Mouse (Mus musculus) myocyte (in vitro differentiated cells): ENCODE results near the gene Anpep. TPM values are rescaled to one million over a fixed set of nuclear protein-coding genes. Genes with fewer than 3 reads are reported as not detected.

Experiments used
- H3K27me3 ChIP-seq: one replicate; pipeline ENCODE4 v1.6.1; 2011; ENCODE audit not compliant: control insufficient read depth, insufficient read depth, insufficient read length
- H3K36me3 ChIP-seq: one replicate; pipeline ENCODE4 v1.6.1; 2011; ENCODE audit not compliant: control insufficient read depth, insufficient read depth
- H3K4me2 ChIP-seq: one replicate; pipeline ENCODE4 v1.6.1; 2011; ENCODE audit warnings: low read depth, control low read depth
- H3K4me3 ChIP-seq: one replicate; pipeline ENCODE4 v1.5.1; 2011; ENCODE audit warnings: mild to moderate bottlenecking, control low read depth, moderate library complexity
- H3K79me2 ChIP-seq: one replicate; pipeline ENCODE4 v1.6.1; 2011; ENCODE audit not compliant: control insufficient read depth, insufficient read depth
- H3ac ChIP-seq: one replicate; pipeline ENCODE4 v1.6.1; 2011; ENCODE audit not compliant: control insufficient read depth, insufficient read length
- CEBPB ChIP-seq: IDR thresholded peaks from 2 replicates; pipeline ENCODE4 v1.6.1; 2011; ENCODE audit warnings: mild to moderate bottlenecking, moderate library complexity; ENCODE audit not compliant: poor library complexity, insufficient read depth, severe bottlenecking
- E2F4 ChIP-seq: IDR thresholded peaks from one replicate; pipeline ENCODE4 v1.6.1; 2011; ENCODE audit warnings: mild to moderate bottlenecking, control low read depth, moderate library complexity; ENCODE audit not compliant: insufficient read depth
- MAX ChIP-seq: IDR thresholded peaks from one replicate; pipeline ENCODE4 v1.6.1; 2011; ENCODE audit warnings: low read depth, mild to moderate bottlenecking, control low read depth
- MYOD1 ChIP-seq, 3 experiments: IDR thresholded peaks; one replicate each; pipeline ENCODE4 v1.6.1; 2011; ENCODE audit warnings: control low read depth in 2 of 3, low read depth in 2 of 3, mild to moderate bottlenecking in 2 of 3, moderate library complexity in 1 of 3; ENCODE audit not compliant: insufficient read length in 2 of 3, control insufficient read depth in 1 of 3
- MYOG ChIP-seq, 3 experiments: IDR thresholded peaks; one replicate each; pipeline ENCODE4 v1.6.1; 2011; ENCODE audit warnings: control low read depth in 2 of 3, low read depth in 2 of 3, mild to moderate bottlenecking in 2 of 3; ENCODE audit not compliant: insufficient read length in 2 of 3, control insufficient read depth in 1 of 3, insufficient read depth in 1 of 3
- POLR2A ChIP-seq: IDR thresholded peaks from one replicate; pipeline ENCODE4 v1.6.1; 2011; ENCODE audit warnings: low read depth, mild to moderate bottlenecking, control low read depth, moderate library complexity; ENCODE audit not compliant: insufficient read length
- POLR2AphosphoS2 ChIP-seq: IDR thresholded peaks from one replicate; pipeline ENCODE4 v1.6.1; 2011; ENCODE audit warnings: low read depth, control low read depth; ENCODE audit not compliant: insufficient read length
- REST ChIP-seq: IDR thresholded peaks from one replicate; pipeline ENCODE4 v1.6.1; 2011; ENCODE audit warnings: mild to moderate bottlenecking, control low read depth, moderate library complexity; ENCODE audit not compliant: insufficient read depth, insufficient read length
- SRF ChIP-seq: IDR thresholded peaks from one replicate; pipeline ENCODE4 v1.6.1; 2011; ENCODE audit warnings: low read depth; ENCODE audit not compliant: control insufficient read depth, insufficient read length
- TCF12 ChIP-seq: IDR thresholded peaks from one replicate; pipeline ENCODE4 v1.6.1; 2011; ENCODE audit warnings: mild to moderate bottlenecking, control low read depth; ENCODE audit not compliant: poor library complexity, insufficient read depth, severe bottlenecking
- TCF3 ChIP-seq: IDR thresholded peaks from one replicate; pipeline ENCODE4 v1.6.1; 2011; ENCODE audit warnings: low read depth, control low read depth; ENCODE audit not compliant: insufficient read length
- USF1 ChIP-seq: IDR thresholded peaks from one replicate; pipeline ENCODE4 v1.6.1; 2011; ENCODE audit warnings: low read depth, mild to moderate bottlenecking, control low read depth, moderate library complexity
- polyA plus RNA-seq: library from polyadenylated mRNA; unstranded; fragments of >200 nt; fragmentation: generic; extraction: Trizol; gene quantifications from one replicate; pipeline ENCODE4 v1.2.1, GENCODE M21; 2012; ENCODE audit warnings: missing spikeins

The Anpep gene
- polyA plus RNA-seq: 12.1 TPM

GRCm38 (mm10) chr7:79860811-79861210, at the start of gene Anpep:
TSS of gene Anpep (minus strand) at chr7:79861059.
- no peak within 1 kb of the TSS for H3K4me3 ChIP-seq
- no peaks in the 10 kb centered on the region for H3K36me3 ChIP-seq
- no peak within 1 kb of the TSS for H3K4me2 ChIP-seq
- no peaks in the 10 kb centered on the region for H3K27me3 ChIP-seq
- no peak within 1 kb of the TSS for H3ac ChIP-seq
- H3K79me2 ChIP-seq: no peaks in the 10 kb centered on the region
- no peak for TF ChIP-seq MAX
- TF ChIP-seq POLR2A: no peak
- TF ChIP-seq CEBPB: no peak
- no peak for TF ChIP-seq SRF
- TF ChIP-seq TCF3: no peak

- H3K4me2 ChIP-seq: no peak overlapping the region
- no peaks in the 10 kb centered on the region for H3K79me2 ChIP-seq
- no peak overlapping the region for H3K4me3 ChIP-seq
- H3K27me3 ChIP-seq: no peaks in the 10 kb centered on the region
- TF ChIP-seq USF1: no peak
- TF ChIP-seq REST: no peak
- TF ChIP-seq CEBPB: no peak
- TF ChIP-seq MYOD1 (IDR thresholded peaks at IDR 0.05; ENCODE audit: control insufficient read depth in 1 of 3, insufficient read length in 2 of 3, low read depth in 2 of 3): no peak
- no peak for TF ChIP-seq POLR2AphosphoS2
- no peak for TF ChIP-seq TCF12
- TF ChIP-seq E2F4: no peak
- no peak for TF ChIP-seq TCF3
- TF ChIP-seq MAX: no peak
- no peak overlapping the region for H3ac ChIP-seq
- peaks cover 19% of the 10 kb centered on the region for H3K36me3 ChIP-seq
Measured at GRCm38 (mm10) chr7:79907356-79907755, 46.5 kb upstream of the Anpep start.

- H3K36me3 ChIP-seq: peaks cover 19% of the 10 kb centered on the region
- no peaks in the 10 kb centered on the region for H3K27me3 ChIP-seq
- H3K79me2 ChIP-seq: no peaks in the 10 kb centered on the region
- H3K4me3 ChIP-seq: no peak overlapping the region
- no peak overlapping the region for H3K4me2 ChIP-seq
- H3ac ChIP-seq: no peak overlapping the region
- TF ChIP-seq POLR2A (no peak), MYOG (IDR thresholded peaks at IDR 0.05; ENCODE audit: control insufficient read depth in 1 of 3, insufficient read depth in 1 of 3, insufficient read length in 2 of 3, low read depth in 2 of 3) (no peak), TCF3 (no peak), TCF12 (no peak)
Measured at GRCm38 (mm10) chr7:79906914-79907313, 46.1 kb upstream of the Anpep start.

DNA sequence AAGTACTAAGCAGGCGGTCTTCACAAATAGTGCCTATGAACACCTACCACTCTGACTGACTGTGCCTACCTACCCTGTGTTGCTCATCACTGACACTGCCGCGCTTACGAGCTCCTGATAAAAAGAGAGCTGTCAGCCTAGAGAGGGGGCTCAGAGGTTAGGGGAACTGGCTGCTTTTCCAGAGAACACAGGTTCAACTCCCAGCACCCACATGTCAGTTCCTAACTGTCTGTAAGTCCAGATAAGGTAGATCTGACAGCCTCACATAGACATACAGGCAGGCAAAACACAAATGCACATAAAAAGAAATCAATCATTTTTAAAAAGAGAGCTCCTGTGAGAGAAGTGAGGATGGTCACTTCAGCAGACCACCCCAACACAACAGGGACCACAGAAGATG, 44.3 kb upstream of the Anpep start:
- Histone ChIP-seq H3K79me2 (no peaks in the 10 kb centered on the region), H3K27me3 (no peaks in the 10 kb centered on the region), H3ac (no peak overlapping the region), H3K4me2 (no peak overlapping the region), H3K36me3 (peaks cover 19% of the 10 kb centered on the region), H3K4me3 (no peak overlapping the region)
- TF ChIP-seq MYOG (IDR thresholded peaks at IDR 0.05; ENCODE audit: control insufficient read depth in 1 of 3, insufficient read depth in 1 of 3, insufficient read length in 2 of 3, low read depth in 2 of 3): no peak
- no peak for TF ChIP-seq TCF12
- TF ChIP-seq POLR2A: no peak
- TF ChIP-seq MYOD1 (IDR thresholded peaks at IDR 0.05; ENCODE audit: control insufficient read depth in 1 of 3, insufficient read length in 2 of 3, low read depth in 2 of 3): no peak
- no peak for TF ChIP-seq CEBPB
- no peak for TF ChIP-seq MAX
- no peak for TF ChIP-seq POLR2AphosphoS2
- no peak for TF ChIP-seq SRF
- TF ChIP-seq TCF3: no peak
- no peak for TF ChIP-seq USF1
- TF ChIP-seq E2F4: no peak
- no peak for TF ChIP-seq REST

DNA sequence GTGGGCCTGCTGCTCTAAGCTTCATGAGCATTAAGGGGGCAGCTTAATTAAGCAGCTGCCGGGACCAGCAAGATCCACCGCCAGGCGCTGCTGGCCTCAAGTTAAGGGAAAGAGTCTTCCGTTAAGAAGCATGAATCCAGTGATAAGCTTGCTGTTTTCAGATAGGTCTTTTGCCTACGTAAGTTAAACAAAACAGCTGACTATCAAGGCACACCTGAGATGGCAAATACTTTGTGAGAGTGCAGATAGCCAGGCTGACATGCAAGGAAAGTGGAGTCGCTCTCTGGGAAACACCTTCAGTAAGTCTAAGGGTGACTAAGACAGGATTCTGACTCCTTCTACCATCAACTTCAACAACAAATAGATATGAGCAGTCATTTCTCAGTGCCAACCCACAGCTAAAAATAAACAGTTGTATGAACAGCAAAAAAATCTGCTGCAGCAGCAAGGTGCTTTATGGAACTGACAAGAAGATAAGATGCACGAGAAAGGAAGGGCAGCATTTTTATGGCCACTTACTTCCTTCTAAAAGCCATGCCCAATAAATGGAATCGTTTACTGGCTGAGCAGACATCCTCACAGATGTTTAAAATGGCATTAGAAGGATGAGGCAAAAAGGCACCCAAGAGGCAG, 42.4 kb upstream of the Anpep start:
- no peak overlapping the region for H3K4me3 ChIP-seq
- H3K27me3 ChIP-seq: no peaks in the 10 kb centered on the region
- TF ChIP-seq POLR2A (no peak), TCF3 (no peak), CEBPB (no peak), MYOG (IDR thresholded peaks at IDR 0.05; ENCODE audit: control insufficient read depth in 1 of 3, insufficient read depth in 1 of 3, insufficient read length in 2 of 3, low read depth in 2 of 3) (no peak), TCF12 (no peak), SRF (no peak), POLR2AphosphoS2 (no peak), MYOD1 (IDR thresholded peaks at IDR 0.05; ENCODE audit: control insufficient read depth in 1 of 3, insufficient read length in 2 of 3, low read depth in 2 of 3) (no peak), E2F4 (no peak), USF1 (no peak), MAX (no peak), REST (no peak)
- H3K79me2 ChIP-seq: no peaks in the 10 kb centered on the region
- H3ac ChIP-seq: no peak overlapping the region
- H3K36me3 ChIP-seq: peaks cover 13% of the 10 kb centered on the region
- H3K4me2 ChIP-seq: no peak overlapping the region
